Mouse (Mus musculus) R1 (cell line): ENCODE measurements around the gene Cd164.

Experiments
- DNase-seq: peaks from one replicate; pipeline ENCODE4 v3.0.0-alpha.2; 2018; ENCODE audit warnings: low read depth, low spot score

The Cd164 gene

GRCm38 (mm10) chr10:41518981-41519618 is at the start of gene Cd164:
Gene Cd164, plus strand, starts transcription at chr10:41519414.
- peak; percentile 94 for DNase-seq

- DNase-seq, result no peak
These were observed 48.5 kb upstream of the Cd164 start for GRCm38 (mm10) chr10:41470693-41471092.

GRCm38 (mm10) chr10:41472534-41472933 is 46.7 kb upstream of the Cd164 start:
- peak; percentile 62 for DNase-seq

- DNase-seq, result peak; percentile 88
These were observed 46.2 kb upstream of the Cd164 start for GRCm38 (mm10) chr10:41472962-41473481.

GRCm38 (mm10) chr10:41473782-41474468 is 45.3 kb upstream of the Cd164 start:
- DNase-seq, result no peak

GRCm38 (mm10) chr10:41474981-41475391 is 44.2 kb upstream of the Cd164 start:
- no peak for DNase-seq

- peak; percentile 83 for DNase-seq
These were observed 42.8 kb upstream of the Cd164 start, which contains the start of gene Mical1 for GRCm38 (mm10) chr10:41476171-41477017. Gene Mical1, plus strand, starts transcription at chr10:41476314.

- DNase-seq, result peak; percentile 60
These were observed 42.3 kb upstream of the Cd164 start for GRCm38 (mm10) chr10:41477018-41477277.

GRCm38 (mm10) chr10:41477278-41478181 is 41.7 kb upstream of the Cd164 start:
- peak; percentile 94 for DNase-seq

- DNase-seq, result no peak
These were observed 39.3 kb upstream of the Cd164 start for GRCm38 (mm10) chr10:41479961-41480360.

GRCm38 (mm10) chr10:41480938-41481880 is 38.0 kb upstream of the Cd164 start:
- DNase-seq, result peak; percentile 81

GRCm38 (mm10) chr10:41482446-41482845 is 36.8 kb upstream of the Cd164 start:
- no peak for DNase-seq

GRCm38 (mm10) chr10:41485778-41486177 is 33.4 kb upstream of the Cd164 start:
- no peak for DNase-seq

- no peak for DNase-seq
These were observed 32.6 kb upstream of the Cd164 start for GRCm38 (mm10) chr10:41486506-41487170.

- DNase-seq, result no peak
These were observed 30.3 kb upstream of the Cd164 start for GRCm38 (mm10) chr10:41488877-41489276.

- DNase-seq, result no peak
These were observed 29.9 kb upstream of the Cd164 start for GRCm38 (mm10) chr10:41489294-41489693.

- peak; percentile 94 for DNase-seq
These were observed 29.3 kb upstream of the Cd164 start, which contains the start of the genes Smpd2 and Ppil6 for GRCm38 (mm10) chr10:41489708-41490517. Gene Smpd2, minus strand, starts transcription at chr10:41490369. Gene Ppil6, plus strand, starts transcription at chr10:41490439.

- no peak for DNase-seq
These were observed 28.7 kb upstream of the Cd164 start for GRCm38 (mm10) chr10:41490518-41490873.

- DNase-seq, result no peak
These were observed 28.1 kb upstream of the Cd164 start for GRCm38 (mm10) chr10:41491111-41491510.
